ENCODE assay signal across 28 mouse cellular contexts in genomic region chr9:69656053-69656452, GRCm38 (mm10).
DNase-seq lines count a peak whose midpoint lies in the region; ATAC-seq lines count a peak whose summit lies in the region.
"Had no signal": no experiment of that assay in that cellular context is flagged by ENCODE, and none has a peak within 500 bp of the region (broad histone marks: within the 10 kb centered on the region; RNA-seq: fewer than 3 reads in every experiment).

No protein-coding gene starts in this region.

- H3K4me3 ChIP-seq in heart, embryonic 12.5 days: no peak overlapping the region
- no peak overlapping the region for H3K4me3 ChIP-seq in kidney, embryonic 15.5 days (replicated peaks)
- H3K4me3 ChIP-seq: forebrain, embryonic 13.5 days; heart, embryonic 13.5 days; hindbrain, embryonic 10.5 days; hindbrain, embryonic 15.5 days; liver, embryonic 15.5 days; midbrain, embryonic 10.5 days; midbrain, embryonic 15.5 days; myocyte; neural tube, embryonic 12.5 days; stomach, embryonic 15.5 days had no signal

- no peaks in the 10 kb centered on the region for H3K4me1 ChIP-seq in heart, embryonic 12.5 days (replicated peaks)
- no peaks in the 10 kb centered on the region for H3K4me1 ChIP-seq in kidney, embryonic 15.5 days
- H3K4me1 ChIP-seq: forebrain, embryonic 13.5 days; heart, embryonic 13.5 days; hindbrain, embryonic 15.5 days; liver, embryonic 15.5 days; midbrain, embryonic 10.5 days; midbrain, embryonic 15.5 days; neural tube, embryonic 12.5 days; stomach, embryonic 15.5 days had no signal

- no peaks in the 10 kb centered on the region for H3K36me3 ChIP-seq in heart, embryonic 12.5 days
- H3K36me3 ChIP-seq in splenic B cell, adult 2 months (ENCODE audit: control insufficient read depth, insufficient read depth, low read length, poor library complexity, severe bottlenecking): no peaks in the 10 kb centered on the region
- no peaks in the 10 kb centered on the region for H3K36me3 ChIP-seq in kidney, embryonic 15.5 days
- H3K36me3 ChIP-seq: heart, embryonic 13.5 days; hindbrain, embryonic 10.5 days; hindbrain, embryonic 15.5 days; liver, embryonic 15.5 days; midbrain, embryonic 10.5 days; midbrain, embryonic 15.5 days; neural tube, embryonic 12.5 days; stomach, embryonic 15.5 days had no signal

- ATAC-seq in heart, embryonic 12.5 days (ENCODE audit: insufficient number of reproducible peaks, low FRiP score): no peak
- no peak for ATAC-seq in kidney, embryonic 15.5 days (replicated peaks; ENCODE audit: low FRiP score)
- ATAC-seq: CD4-positive, CD25-positive, alpha-beta regulatory T cell, adult 4 months; forebrain, embryonic 13.5 days; inflammation-experienced regulatory T-cells, adult 6 months; midbrain, embryonic 15.5 days had no signal

- no peaks in the 10 kb centered on the region for H3K27me3 ChIP-seq in heart, embryonic 12.5 days (replicated peaks)
- no peaks in the 10 kb centered on the region for H3K27me3 ChIP-seq in splenic B cell, adult 2 months (ENCODE audit: control insufficient read depth, insufficient read depth, low read length, poor library complexity, severe bottlenecking)
- H3K27me3 ChIP-seq in kidney, embryonic 15.5 days: 0 out of 2 replicates have a peak, but pooled peaks cover 11% of the 10 kb centered on the region
- H3K27me3 ChIP-seq: hindbrain, embryonic 15.5 days; midbrain, embryonic 15.5 days; neural tube, embryonic 12.5 days; stomach, embryonic 15.5 days had no signal

- 0 out of 2 replicates have a peak, but pooled peaks cover 1% of the 10 kb centered on the region for H3K9me3 ChIP-seq in heart, embryonic 12.5 days (replicated peaks)
- H3K9me3 ChIP-seq in kidney, embryonic 15.5 days (replicated peaks): no peaks in the 10 kb centered on the region
- H3K9me3 ChIP-seq: heart, embryonic 13.5 days; hindbrain, embryonic 10.5 days; hindbrain, embryonic 15.5 days; liver, embryonic 15.5 days; midbrain, embryonic 10.5 days; midbrain, embryonic 15.5 days; neural tube, embryonic 12.5 days; stomach, embryonic 15.5 days had no signal

- H3K9ac ChIP-seq in heart, embryonic 12.5 days: no peak overlapping the region
- no peak overlapping the region for H3K9ac ChIP-seq in kidney, embryonic 15.5 days
- H3K9ac ChIP-seq: forebrain, embryonic 13.5 days; heart, embryonic 13.5 days; hindbrain, embryonic 15.5 days; liver, embryonic 15.5 days; midbrain, embryonic 15.5 days; neural tube, embryonic 12.5 days; stomach, embryonic 15.5 days had no signal

- WGBS in heart, embryonic 12.5 days: 70% methylated on average over 6 of the region's 6 CpGs
- 72% methylated on average over 6 of the region's 6 CpGs for WGBS in kidney, embryonic 15.5 days

- H3K4me2 ChIP-seq in heart, embryonic 12.5 days: no peak overlapping the region
- H3K4me2 ChIP-seq in kidney, embryonic 15.5 days: no peak overlapping the region
- H3K4me2 ChIP-seq: forebrain, embryonic 13.5 days; heart, embryonic 13.5 days; hindbrain, embryonic 15.5 days; liver, embryonic 15.5 days; midbrain, embryonic 15.5 days; neural tube, embryonic 12.5 days; stomach, embryonic 15.5 days had no signal

- H3K27ac ChIP-seq in heart, embryonic 12.5 days (ENCODE audit: poor library complexity, severe bottlenecking): no peak overlapping the region
- no peak overlapping the region for H3K27ac ChIP-seq in kidney, embryonic 15.5 days
- H3K27ac ChIP-seq: forebrain, embryonic 13.5 days; heart, embryonic 13.5 days; hindbrain, embryonic 10.5 days; hindbrain, embryonic 15.5 days; liver, embryonic 15.5 days; midbrain, embryonic 10.5 days; midbrain, embryonic 15.5 days; neural tube, embryonic 12.5 days; stomach, embryonic 15.5 days had no signal

- peak; percentile 6 for DNase-seq in heart, adult 8-10 months (ENCODE audit: low spot score)
- DNase-seq in thymus, postnatal 4 days: peak; percentile 25
- DNase-seq in thymus, postnatal 0 days (ENCODE audit: low spot score): no peak
- peak; percentile 23 to 28 for DNase-seq in layer of hippocampus, postnatal 10 days (ENCODE audit: low spot score in 2 of 2)
- peak; percentile 0 for DNase-seq in splenic B cell, adult 2 months (ENCODE audit: low read depth, low spot score)
- DNase-seq in embryo, embryonic 9.5 days (ENCODE audit: extremely low spot score): no peak
- DNase-seq: adrenal gland, postnatal 25 days; cerebellum, adult 18-20 months; gastrocnemius, postnatal 14 days; heart, postnatal 10 days; kidney, adult 2 months; kidney, postnatal 10 days; lung, postnatal 4 days; thymus, postnatal 14 days had no signal

Comparison
In these comparisons a context has a peak if more than half of its experiments do, and no peak if none do; other contexts are left out.
1. DNase-seq: peak in heart, adult 8-10 months (single experiment), thymus, postnatal 4 days (single experiment), layer of hippocampus, postnatal 10 days (2 of 2) and splenic B cell, adult 2 months (single experiment); none in thymus, postnatal 0 days (single experiment) and embryo, embryonic 9.5 days (single experiment).